19 mouse cellular contexts compared by ENCODE assay signal in the genomic region with DNA sequence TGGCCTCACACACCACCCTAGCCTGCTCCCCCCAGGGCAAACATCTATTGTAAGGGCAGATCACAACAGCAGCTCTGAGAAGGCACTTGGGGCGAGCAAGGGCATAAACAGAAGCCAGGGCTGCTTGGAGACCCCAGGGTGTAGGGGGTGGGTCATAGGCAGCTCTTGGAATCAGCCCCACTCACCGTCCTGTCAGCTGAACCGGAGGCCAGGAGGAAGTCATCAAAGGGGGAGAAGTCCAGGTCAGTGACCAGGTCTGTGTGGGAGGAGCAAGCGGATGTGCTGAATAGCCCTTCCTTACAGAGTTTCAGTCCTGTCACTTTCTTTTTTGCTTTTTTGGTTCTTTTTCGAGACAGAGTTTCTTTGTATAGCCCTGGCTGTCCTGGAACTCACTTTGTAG.
"Had no signal": no experiment of that assay in that cellular context is flagged by ENCODE, and none has a peak within 500 bp of the region (broad histone marks: within the 10 kb centered on the region; RNA-seq: fewer than 3 reads in every experiment).

No protein-coding gene starts in this region.

- H3K4me1 ChIP-seq: lung, embryonic 15.5 days; midbrain, embryonic 12.5 days; neural tube, embryonic 13.5 days; stomach, embryonic 15.5 days had no signal

- H3K27me3 ChIP-seq: intestine, embryonic 15.5 days; limb, embryonic 12.5 days; limb, embryonic 15.5 days; lung, embryonic 15.5 days; midbrain, embryonic 12.5 days; neural tube, embryonic 13.5 days; stomach, embryonic 15.5 days had no signal

- H3K4me3 ChIP-seq: intestine, embryonic 15.5 days; limb, embryonic 12.5 days; limb, embryonic 15.5 days; lung, embryonic 15.5 days; midbrain, embryonic 12.5 days; myocyte; neural tube, embryonic 13.5 days; stomach, embryonic 15.5 days had no signal

- H3K4me2 ChIP-seq: intestine, embryonic 15.5 days; limb, embryonic 12.5 days; limb, embryonic 15.5 days; lung, embryonic 15.5 days; midbrain, embryonic 12.5 days; neural tube, embryonic 13.5 days; stomach, embryonic 15.5 days had no signal

- DNase-seq: kidney, postnatal 10 days; left cerebral cortex, postnatal 4 days; lung, adult 18-20 months; lung, postnatal 10 days; lung, postnatal 4 days; retina, postnatal 1 day; right cerebral cortex, postnatal 25 days; spleen, adult 18-20 months; thymus, postnatal 25 days had no signal

- H3K9me3 ChIP-seq: intestine, embryonic 15.5 days; limb, embryonic 12.5 days; limb, embryonic 15.5 days; lung, embryonic 15.5 days; midbrain, embryonic 12.5 days; neural tube, embryonic 13.5 days; stomach, embryonic 15.5 days had no signal

- H3K9ac ChIP-seq: intestine, embryonic 15.5 days; limb, embryonic 12.5 days; limb, embryonic 15.5 days; lung, embryonic 15.5 days; midbrain, embryonic 12.5 days; neural tube, embryonic 13.5 days; stomach, embryonic 15.5 days had no signal

- H3K27ac ChIP-seq: intestine, embryonic 15.5 days; limb, embryonic 12.5 days; limb, embryonic 15.5 days; lung, embryonic 15.5 days; midbrain, embryonic 12.5 days; neural tube, embryonic 13.5 days; stomach, embryonic 15.5 days had no signal

- ATAC-seq: hindbrain, embryonic 16.5 days; intestine, embryonic 15.5 days; midbrain, embryonic 16.5 days had no signal
